Mouse (Mus musculus): Measurements from ENCODE around the gene Laptm4a. TPM values are rescaled to one million over a fixed set of nuclear protein-coding genes. Genes with fewer than 3 reads are reported as not detected.

The Laptm4a gene
- total and polyA plus RNA-seq, 2 experiments: 155 to 197 TPM

DNA sequence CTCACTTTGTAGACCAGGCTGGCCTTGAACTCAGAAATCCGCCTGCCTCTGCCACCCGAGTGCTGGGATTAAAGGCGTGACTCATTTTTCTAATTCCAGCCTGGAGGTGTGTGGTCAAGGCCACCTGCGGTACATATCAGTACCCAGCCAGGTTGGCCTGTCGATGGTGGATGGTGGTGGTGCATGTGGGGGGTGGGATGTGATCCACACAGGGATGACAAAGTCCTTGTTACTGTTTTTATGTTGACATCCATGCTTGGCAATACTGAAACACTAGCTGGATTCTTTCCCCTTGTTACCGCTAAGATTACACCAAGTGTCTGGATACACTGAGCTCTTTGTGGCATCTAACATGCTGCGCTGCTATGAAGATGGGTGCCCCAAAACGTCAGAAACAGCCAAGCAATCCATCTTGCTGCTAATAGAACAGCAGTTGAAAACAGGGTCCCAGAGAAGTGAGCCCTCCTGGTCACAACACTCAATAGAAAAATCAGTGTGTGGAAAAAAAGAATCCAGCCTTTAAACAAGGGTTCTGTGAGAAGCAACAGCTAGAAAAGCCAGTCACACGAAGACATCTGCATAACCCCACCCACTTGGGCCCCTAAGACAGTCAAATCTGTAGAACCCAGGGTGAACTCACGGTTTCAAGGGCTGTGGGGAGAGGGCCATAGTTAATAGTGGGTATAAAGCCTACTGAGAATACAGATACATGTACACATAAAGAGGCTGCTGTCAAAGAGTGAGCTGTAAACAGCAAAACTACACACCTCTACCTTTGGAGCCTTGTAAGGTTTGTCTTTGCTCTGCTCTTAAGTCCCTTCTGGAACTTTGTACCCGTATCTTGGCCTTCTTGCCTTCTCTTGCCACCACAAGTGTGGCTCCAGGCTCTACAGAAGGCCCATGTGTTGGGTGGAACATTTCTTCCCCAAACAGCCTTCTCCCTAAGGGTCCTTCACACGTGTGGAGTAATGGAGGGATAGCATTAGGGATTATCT, 18.8 kb downstream of the Laptm4a start:
- Histone ChIP-seq H3K27me3 (ENCODE audit: control insufficient read depth, insufficient read depth, low read length) (no peaks in the 10 kb centered on the region), H3K27ac (replicated peaks; ENCODE audit: insufficient read depth, low read depth, low read length) (no peak overlapping the region), H3K79me2 (ENCODE audit: control insufficient read depth, insufficient read depth, low read length) (no peaks in the 10 kb centered on the region), H3K4me1 (ENCODE audit: control insufficient read depth, insufficient read depth, low read length) (no peaks in the 10 kb centered on the region), H3K9ac (ENCODE audit: low read depth, low read length) (no peak overlapping the region), H3K4me3 (ENCODE audit: insufficient read depth, low read depth, low read length) (no peak overlapping the region), H3K36me3 (ENCODE audit: control insufficient read depth, insufficient read depth, low read length) (peaks cover 35% of the 10 kb centered on the region)
- TF ChIP-seq CTCF (IDR thresholded peaks at IDR 0.05; ENCODE audit: low read depth, low read length): no peak
- no peak for TF ChIP-seq POLR2A (IDR thresholded peaks at IDR 0.05; ENCODE audit: extremely low read depth, insufficient read depth, low read length)
- WGBS: 75% methylated on average over 12 of the region's 12 CpGs
- DNase-seq (ENCODE audit: extremely low read depth, low read depth, low spot score): no peak

DNA sequence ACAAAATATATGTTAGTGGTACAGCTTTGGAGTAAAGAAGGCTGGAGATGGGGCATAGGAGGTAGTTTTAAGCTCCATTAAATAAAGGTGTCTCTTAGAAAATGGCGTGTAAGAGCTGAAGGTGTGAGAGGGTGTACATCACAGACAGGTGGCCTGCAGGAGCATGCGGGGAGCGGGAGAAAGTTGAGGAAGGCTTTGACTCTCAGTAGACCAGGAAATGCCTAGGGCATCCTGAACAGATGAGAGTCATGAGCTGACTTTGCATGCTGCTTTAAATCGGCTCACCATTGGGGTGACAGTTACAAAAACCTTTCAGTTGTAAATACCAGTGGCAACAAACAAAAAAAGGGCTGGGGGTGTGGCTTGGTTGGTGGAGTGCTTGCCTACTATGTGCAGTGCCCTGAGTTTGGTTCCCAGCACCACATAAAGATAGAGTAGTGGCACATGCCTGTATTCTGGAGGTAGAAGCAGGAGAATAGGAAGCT, 19.7 kb downstream of the Laptm4a start:
- no peaks in the 10 kb centered on the region for H3K27me3 ChIP-seq (ENCODE audit: control insufficient read depth, insufficient read depth, low read length)
- H3K9ac ChIP-seq (ENCODE audit: low read depth, low read length): no peak overlapping the region
- no peaks in the 10 kb centered on the region for H3K79me2 ChIP-seq (ENCODE audit: control insufficient read depth, insufficient read depth, low read length)
- WGBS: 67% methylated on average over 4 of the region's 4 CpGs
- no peak overlapping the region for H3K4me3 ChIP-seq (ENCODE audit: insufficient read depth, low read depth, low read length)
- H3K4me1 ChIP-seq (ENCODE audit: control insufficient read depth, insufficient read depth, low read length): no peaks in the 10 kb centered on the region
- no peak for DNase-seq (ENCODE audit: extremely low read depth, low read depth, low spot score)
- peaks cover 27% of the 10 kb centered on the region for H3K36me3 ChIP-seq (ENCODE audit: control insufficient read depth, insufficient read depth, low read length)
- no peak overlapping the region for H3K27ac ChIP-seq (replicated peaks; ENCODE audit: insufficient read depth, low read depth, low read length)
- no peak for TF ChIP-seq POLR2A (IDR thresholded peaks at IDR 0.05; ENCODE audit: extremely low read depth, insufficient read depth, low read length)
- no peak for TF ChIP-seq CTCF (IDR thresholded peaks at IDR 0.05; ENCODE audit: low read depth, low read length)

DNA sequence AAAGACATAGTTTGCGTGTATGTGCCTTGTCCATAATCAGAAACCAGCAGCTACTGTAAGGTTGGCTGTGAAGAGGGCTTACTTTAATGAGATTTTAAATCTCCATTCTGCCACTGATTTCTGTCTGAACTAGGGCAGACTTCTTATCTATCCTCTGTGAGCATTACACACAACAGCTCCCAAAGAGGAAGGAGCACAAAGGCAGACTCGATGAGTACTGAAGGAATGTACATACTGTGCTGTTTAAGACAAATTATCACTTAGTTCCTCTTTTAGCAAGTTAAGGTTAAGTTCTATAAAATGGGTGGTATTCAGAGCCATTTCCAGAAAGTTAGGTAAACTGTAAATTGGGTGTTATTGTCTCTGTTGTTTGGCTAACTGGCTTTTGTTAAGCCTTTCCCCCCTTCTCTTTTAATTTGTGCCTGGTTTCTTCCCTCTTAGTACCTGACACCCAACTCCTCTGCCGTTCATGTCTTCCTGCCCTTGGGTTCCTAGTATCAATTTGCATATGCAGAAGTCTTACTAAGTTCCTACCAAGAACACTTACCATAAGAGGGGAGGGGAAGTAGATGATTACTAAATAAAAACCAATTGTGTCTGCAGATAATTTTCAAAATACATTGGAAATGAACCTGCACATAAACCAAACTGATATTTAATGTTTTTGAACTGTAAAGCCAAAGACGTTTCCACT, 20.4 kb downstream of the Laptm4a start:
- 47% methylated on average over 4 of the region's 4 CpGs for WGBS
- TF ChIP-seq CTCF (IDR thresholded peaks at IDR 0.05; ENCODE audit: low read depth, low read length) (no peak), POLR2A (IDR thresholded peaks at IDR 0.05; ENCODE audit: extremely low read depth, insufficient read depth, low read length) (no peak)

DNA sequence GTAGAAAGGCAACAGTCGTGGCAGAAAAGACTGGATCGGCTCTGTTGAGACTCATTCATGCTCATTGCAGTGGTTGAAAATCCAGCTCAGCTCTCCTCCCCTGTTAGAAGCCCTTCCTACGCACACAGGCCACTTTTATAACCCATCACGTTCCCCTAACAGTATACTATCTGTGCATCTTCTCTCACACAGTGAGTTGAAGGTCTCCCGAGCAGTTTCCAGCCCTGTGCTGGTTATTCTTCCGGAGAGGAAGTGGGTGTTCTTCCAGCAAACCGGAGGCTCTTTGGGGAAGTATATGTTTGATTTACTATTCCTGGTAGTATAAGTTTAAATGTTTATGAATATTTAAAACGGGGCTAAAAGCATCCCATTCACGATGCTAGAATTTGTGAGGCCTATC, 25.7 kb downstream of the Laptm4a start:
- 58% methylated on average over 9 of the region's 9 CpGs for WGBS
- H3K4me3 ChIP-seq (ENCODE audit: insufficient read depth, low read depth, low read length): no peak overlapping the region
- TF ChIP-seq CTCF (IDR thresholded peaks at IDR 0.05; ENCODE audit: low read depth, low read length): no peak
- TF ChIP-seq POLR2A (IDR thresholded peaks at IDR 0.05; ENCODE audit: extremely low read depth, insufficient read depth, low read length): no peak
- peaks cover 7% of the 10 kb centered on the region for H3K27me3 ChIP-seq (ENCODE audit: control insufficient read depth, insufficient read depth, low read length)
- peaks cover 5% of the 10 kb centered on the region for H3K4me1 ChIP-seq (ENCODE audit: control insufficient read depth, insufficient read depth, low read length)
- DNase-seq (ENCODE audit: extremely low read depth, low read depth, low spot score): no peak
- H3K27ac ChIP-seq (replicated peaks; ENCODE audit: insufficient read depth, low read depth, low read length): no peak overlapping the region
- no peaks in the 10 kb centered on the region for H3K36me3 ChIP-seq (ENCODE audit: control insufficient read depth, insufficient read depth, low read length)
- H3K79me2 ChIP-seq (ENCODE audit: control insufficient read depth, insufficient read depth, low read length): no peaks in the 10 kb centered on the region
- no peak overlapping the region for H3K9ac ChIP-seq (ENCODE audit: low read depth, low read length)

More for the DNA sequence above, 20.4 kb downstream of the Laptm4a start:
- Histone ChIP-seq H3K79me2 (ENCODE audit: control insufficient read depth, insufficient read depth, low read length) (no peaks in the 10 kb centered on the region), H3K27me3 (ENCODE audit: control insufficient read depth, insufficient read depth, low read length) (no peaks in the 10 kb centered on the region), H3K36me3 (ENCODE audit: control insufficient read depth, insufficient read depth, low read length) (peaks cover 21% of the 10 kb centered on the region), H3K27ac (replicated peaks; ENCODE audit: insufficient read depth, low read depth, low read length) (no peak overlapping the region), H3K9ac (ENCODE audit: low read depth, low read length) (no peak overlapping the region), H3K4me3 (ENCODE audit: insufficient read depth, low read depth, low read length) (no peak overlapping the region), H3K4me1 (ENCODE audit: control insufficient read depth, insufficient read depth, low read length) (no peaks in the 10 kb centered on the region)
- no peak for DNase-seq (ENCODE audit: extremely low read depth, low read depth, low spot score)

DNA sequence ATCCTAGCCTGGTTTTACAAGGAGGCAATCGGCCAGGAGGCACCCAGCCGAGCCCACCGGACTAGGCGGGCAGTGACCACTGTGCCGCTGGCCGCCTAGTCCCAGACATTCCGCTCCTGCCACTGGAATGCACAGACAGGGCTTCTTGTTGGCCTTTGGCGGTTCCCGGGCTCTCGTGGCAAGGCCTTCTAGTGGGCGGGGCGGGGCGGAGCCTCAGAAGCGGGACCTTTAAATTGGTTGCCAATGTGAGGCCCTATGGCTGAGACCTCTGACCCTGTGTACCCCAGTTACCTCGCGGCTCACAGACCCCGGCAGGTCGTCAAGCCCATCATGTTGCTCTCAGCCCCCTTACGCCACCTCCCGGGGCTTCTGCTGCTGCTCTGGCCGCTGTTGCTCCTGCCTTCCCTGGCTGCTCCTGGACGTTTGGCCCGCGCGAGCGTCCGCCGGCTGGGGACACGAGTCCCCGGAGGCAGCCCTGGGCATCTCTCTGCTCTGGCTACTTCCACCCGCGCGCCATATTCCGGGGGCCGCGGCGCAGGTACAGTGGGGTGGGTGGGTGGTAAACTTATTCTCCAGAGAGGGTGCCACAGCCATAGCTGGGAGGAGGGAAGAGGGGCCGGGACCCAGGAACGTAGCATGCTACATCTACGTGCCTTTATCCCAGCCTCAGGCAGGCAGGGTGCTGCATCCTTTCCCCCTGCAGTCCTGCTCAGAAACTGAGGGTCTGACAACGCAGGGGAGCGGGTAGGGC, 26.4 kb downstream of the Laptm4a start, which contains the start of gene Matn3:
TSS of gene Matn3 (plus strand) at position 216 of the 751 bp plus-strand sequence.
- 5% methylated on average over 42 of the region's 42 CpGs for WGBS
- H3K79me2 ChIP-seq (ENCODE audit: control insufficient read depth, insufficient read depth, low read length): no peaks in the 10 kb centered on the region
- no peak within 1 kb of the TSS for H3K27ac ChIP-seq (replicated peaks; ENCODE audit: insufficient read depth, low read depth, low read length)
- peak within 1 kb of the TSS; percentile 57 for H3K4me3 ChIP-seq (ENCODE audit: insufficient read depth, low read depth, low read length)
- peak within 1 kb of the TSS; percentile 65 for H3K9ac ChIP-seq (ENCODE audit: low read depth, low read length)
- DNase-seq (ENCODE audit: extremely low read depth, low read depth, low spot score): peak; percentile 48
- no peaks in the 10 kb centered on the region for H3K36me3 ChIP-seq (ENCODE audit: control insufficient read depth, insufficient read depth, low read length)
- no peak for TF ChIP-seq CTCF (IDR thresholded peaks at IDR 0.05; ENCODE audit: low read depth, low read length)
- H3K4me1 ChIP-seq (ENCODE audit: control insufficient read depth, insufficient read depth, low read length): peaks cover 5% of the 10 kb centered on the region
- H3K27me3 ChIP-seq (ENCODE audit: control insufficient read depth, insufficient read depth, low read length): peaks cover 7% of the 10 kb centered on the region
